Mouse (Mus musculus) midbrain, embryonic 16.5 days (tissue): ENCODE measurements at regions not wholly inside any gene's neighbourhood (a gene's known extent, or its start where the extent isn't known, plus 50 kb on each side); places are given as distances from the start of the nearest gene placed in this dataset.

Experiments used
- ATAC-seq: fragments of 200-750 bp; cut with Nextera tagmentation; 2 replicates; pipeline ENCODE4 v1.8.0; 2017; ENCODE audit warnings: moderate TSS enrichment
- H3K27ac ChIP-seq: fragments of 300-500 bp; sonication (generic); 2 replicates; pipeline ENCODE4 v1.5.1; 2014; ENCODE audit warnings: mild to moderate bottlenecking, low read length, mixed read lengths
- H3K27me3 ChIP-seq: fragments of 300-500 bp; sonication (generic); 2 replicates; pipeline ENCODE4 v1.6.1; 2014; ENCODE audit warnings: low read depth, low read length, mixed read lengths; ENCODE audit not compliant: control insufficient read depth, insufficient read depth
- H3K36me3 ChIP-seq: fragments of 300-500 bp; sonication (generic); 2 replicates; pipeline ENCODE4 v1.6.1; 2014; ENCODE audit warnings: mild to moderate bottlenecking, low read length, moderate library complexity, mixed read lengths; ENCODE audit not compliant: control insufficient read depth, insufficient read depth
- H3K4me1 ChIP-seq: fragments of 300-500 bp; sonication (generic); 2 replicates; pipeline ENCODE4 v1.6.1; 2014; ENCODE audit warnings: mild to moderate bottlenecking, low read length, mixed read lengths; ENCODE audit not compliant: control insufficient read depth, insufficient read depth
- H3K4me2 ChIP-seq: fragments of 300-500 bp; sonication (generic); 2 replicates; pipeline ENCODE4 v1.6.1; 2014; ENCODE audit warnings: mild to moderate bottlenecking, low read length, mixed read lengths
- H3K4me3 ChIP-seq: fragments of 300-500 bp; sonication (generic); 2 replicates; pipeline ENCODE4 v1.5.1; 2014; ENCODE audit warnings: low read depth, mild to moderate bottlenecking, low read length, moderate library complexity, mixed read lengths
- H3K9ac ChIP-seq: fragments of 300-500 bp; sonication (generic); 2 replicates; pipeline ENCODE4 v1.6.1; 2014; ENCODE audit warnings: low read depth, low read length, mixed read lengths
- H3K9me3 ChIP-seq: fragments of 300-500 bp; sonication (generic); replicated peaks from 2 replicates; pipeline ENCODE4 v1.6.1; 2014; ENCODE audit warnings: mild to moderate bottlenecking, low read length, mixed read lengths; ENCODE audit not compliant: control insufficient read depth, poor library complexity, severe bottlenecking
- WGBS: fragments of 180-500 bp; shearing (Covaris S2); extraction: QIAGEN DNeasy Blood & Tissue Kit; methylation state at CpG from one replicate; pipeline ENCODE4 v1.1.7; 2014; 5-methylcytosine and 5-hydroxymethylcytosine counted together

DNA sequence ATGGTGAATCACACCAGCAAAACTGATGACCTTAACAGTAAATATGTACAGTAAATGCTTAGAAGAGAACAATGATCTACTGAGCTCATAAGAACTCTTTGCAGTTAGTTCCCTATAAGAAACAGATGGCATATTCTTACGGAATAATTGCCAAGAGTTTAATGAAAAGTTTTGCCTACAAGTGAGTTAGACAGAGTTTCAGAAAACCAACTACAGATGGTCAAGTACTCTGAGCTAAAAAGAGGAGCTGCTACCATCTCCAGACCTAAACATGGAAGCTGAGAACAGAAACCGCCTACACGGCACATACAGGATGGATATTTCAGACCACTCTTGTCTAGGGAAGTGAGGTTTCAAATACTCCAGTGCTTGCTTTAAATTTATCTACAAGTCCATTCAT lies 293.1 kb downstream of the Gm7489 start:
- H3K27me3 ChIP-seq: no peaks in the 10 kb centered on the region
- H3K36me3 ChIP-seq: no peaks in the 10 kb centered on the region
- 98% methylated on average over 3 of the region's 3 CpGs for WGBS
- H3K27ac ChIP-seq: no peak overlapping the region
- no peaks in the 10 kb centered on the region for H3K4me1 ChIP-seq
- no peaks in the 10 kb centered on the region for H3K9me3 ChIP-seq
- no peak overlapping the region for H3K9ac ChIP-seq
- no peak overlapping the region for H3K4me2 ChIP-seq
- no peak for ATAC-seq
- H3K4me3 ChIP-seq: no peak overlapping the region
